Mouse (Mus musculus) MEL (cell line): ENCODE data around the gene Cd40. TPM values are rescaled to one million over a fixed set of nuclear protein-coding genes. Genes with fewer than 3 reads are reported as not detected.

Experiments
- DNase-seq: peaks from one replicate; pipeline ENCODE4 v3.0.0; 2011; ENCODE audit warnings: low read depth, low spot score
- H3K27ac ChIP-seq: 2 replicates; pipeline ENCODE4 v1.5.1; 2012; ENCODE audit warnings: low read depth, mild to moderate bottlenecking, control low read depth, low read length, moderate library complexity; ENCODE audit not compliant: control insufficient read depth
- H3K27me3 ChIP-seq, 2 experiments: fragments of 150-350 bp in 1 of 2; sonication (generic) in 1 of 2; 2 replicates each; pipeline ENCODE4 v1.6.1; 2012; ENCODE audit warnings: low read length in 2 of 2, mild to moderate bottlenecking in 2 of 2, improper control_type of control experiment in 1 of 2, moderate library complexity in 1 of 2; ENCODE audit not compliant: insufficient read depth in 2 of 2, control insufficient read depth in 1 of 2
- H3K36me3 ChIP-seq, 2 experiments: 2 replicates each; pipeline ENCODE4 v1.6.1; 2012 to 2014; ENCODE audit warnings: low read length in 2 of 2, improper control_type of control experiment in 1 of 2, inconsistent platforms in 1 of 2, mild to moderate bottlenecking in 1 of 2; ENCODE audit not compliant: insufficient read depth in 2 of 2, control insufficient read depth in 1 of 2
- H3K4me1 ChIP-seq, 2 experiments: fragments of 150-350 bp in 1 of 2; sonication (generic) in 1 of 2; 2 replicates each; pipeline ENCODE4 v1.6.1; 2012; ENCODE audit warnings: low read length in 2 of 2, improper control_type of control experiment in 1 of 2, mild to moderate bottlenecking in 1 of 2; ENCODE audit not compliant: insufficient read depth in 2 of 2, control insufficient read depth in 1 of 2
- H3K4me3 ChIP-seq, 2 experiments: fragments of 150-350 bp in 1 of 2; sonication (generic) in 1 of 2; 2 replicates each; pipeline ENCODE4 v1.5.1; 2012; ENCODE audit warnings: low read depth in 2 of 2, low read length in 2 of 2, mild to moderate bottlenecking in 2 of 2, moderate library complexity in 2 of 2, control low read depth in 1 of 2, improper control_type of control experiment in 1 of 2; ENCODE audit not compliant: control insufficient read depth in 1 of 2, insufficient read depth in 1 of 2
- H3K79me2 ChIP-seq: 2 replicates; pipeline ENCODE4 v1.6.1; 2012; ENCODE audit warnings: mild to moderate bottlenecking, low read length, moderate library complexity; ENCODE audit not compliant: control insufficient read depth, poor library complexity, insufficient read depth
- H3K9ac ChIP-seq: 2 replicates; pipeline ENCODE4 v1.6.1; 2012; ENCODE audit warnings: low read depth, mild to moderate bottlenecking, control low read depth, low read length, moderate library complexity; ENCODE audit not compliant: control insufficient read depth, poor library complexity, severe bottlenecking
- H3K9me3 ChIP-seq: fragments of 150-350 bp; sonication (generic); replicated peaks from 2 replicates; pipeline ENCODE4 v1.6.1; 2012; ENCODE audit warnings: mild to moderate bottlenecking, low read length, improper control_type of control experiment, moderate library complexity; ENCODE audit not compliant: insufficient read depth
- BHLHE40 ChIP-seq: IDR thresholded peaks from 2 replicates; pipeline ENCODE4 v1.6.1; 2012; ENCODE audit warnings: low read depth, mild to moderate bottlenecking, inconsistent platforms, low read length, improper control_type of control experiment, borderline replicate concordance
- CHD2 ChIP-seq: IDR thresholded peaks from 2 replicates; pipeline ENCODE4 v1.6.1; 2011; ENCODE audit warnings: low read length, improper control_type of control experiment
- CTCF ChIP-seq, 3 experiments: IDR thresholded peaks in 2 of 3; conservative IDR thresholded peaks in 1 of 3; 2 replicates each; pipeline ENCODE4 v1.5.1; 2011 to 2012; ENCODE audit warnings: low read length in 3 of 3, low read depth in 2 of 3, mild to moderate bottlenecking in 2 of 3, improper control_type of control experiment in 1 of 3, inconsistent platforms in 1 of 3, mixed read lengths in 1 of 3, moderate library complexity in 1 of 3; ENCODE audit not compliant: control insufficient read depth in 1 of 3, insufficient read depth in 1 of 3, poor library complexity in 1 of 3, severe bottlenecking in 1 of 3
- E2F4 ChIP-seq: IDR thresholded peaks from 2 replicates; pipeline ENCODE4 v1.6.1; 2011; ENCODE audit warnings: low read depth, low read length, improper control_type of control experiment, borderline replicate concordance
- GABPA ChIP-seq: IDR thresholded peaks from 2 replicates; pipeline ENCODE4 v1.6.1; 2012; ENCODE audit warnings: low read depth, mild to moderate bottlenecking, inconsistent platforms, low read length, improper control_type of control experiment, moderate library complexity
- GATA1 ChIP-seq: IDR thresholded peaks from 2 replicates; pipeline ENCODE4 v1.6.1; 2011; ENCODE audit warnings: low read depth, low read length, improper control_type of control experiment
- HCFC1 ChIP-seq: IDR thresholded peaks from 2 replicates; pipeline ENCODE4 v1.6.1; 2012; ENCODE audit warnings: low read depth, mild to moderate bottlenecking, inconsistent platforms, low read length, improper control_type of control experiment, moderate library complexity
- MAFK ChIP-seq: IDR thresholded peaks from 2 replicates; pipeline ENCODE4 v1.6.1; 2011; ENCODE audit warnings: low read depth, mild to moderate bottlenecking, low read length, improper control_type of control experiment, borderline replicate concordance
- MAZ ChIP-seq: IDR thresholded peaks from 2 replicates; pipeline ENCODE4 v1.6.1; 2012; ENCODE audit warnings: low read depth, mild to moderate bottlenecking, inconsistent platforms, low read length, improper control_type of control experiment
- MXI1 ChIP-seq: IDR thresholded peaks from 2 replicates; pipeline ENCODE4 v1.6.1; 2011; ENCODE audit warnings: mild to moderate bottlenecking, low read depth, low read length, improper control_type of control experiment
- NRF1 ChIP-seq: IDR thresholded peaks from 2 replicates; pipeline ENCODE4 v1.6.1; 2014; ENCODE audit warnings: low read depth, mild to moderate bottlenecking, inconsistent platforms, low read length, improper control_type of control experiment, moderate library complexity; ENCODE audit not compliant: poor library complexity, insufficient read depth, severe bottlenecking
- POLR2A ChIP-seq, 2 experiments: IDR thresholded peaks; 2 replicates each; pipeline ENCODE4 v1.6.1; 2011 to 2012; ENCODE audit warnings: low read length in 2 of 2, mild to moderate bottlenecking in 2 of 2, control low read depth in 1 of 2, improper control_type of control experiment in 1 of 2, low read depth in 1 of 2, moderate library complexity in 1 of 2; ENCODE audit not compliant: control insufficient read depth in 1 of 2, insufficient read depth in 1 of 2, poor library complexity in 1 of 2
- RAD21 ChIP-seq: IDR thresholded peaks from 2 replicates; pipeline ENCODE4 v1.6.1; 2011; ENCODE audit warnings: mild to moderate bottlenecking, low read depth, low read length, improper control_type of control experiment
- RCOR1 ChIP-seq: IDR thresholded peaks from 2 replicates; pipeline ENCODE4 v1.6.1; 2012; ENCODE audit warnings: low read depth, mild to moderate bottlenecking, inconsistent platforms, low read length, improper control_type of control experiment
- TAL1 ChIP-seq: IDR thresholded peaks from 2 replicates; pipeline ENCODE4 v1.6.1; 2012; ENCODE audit warnings: mild to moderate bottlenecking, inconsistent platforms, low read length, moderate library complexity, mixed read lengths
- UBTF ChIP-seq: IDR thresholded peaks from 2 replicates; pipeline ENCODE4 v1.6.1; 2012; ENCODE audit warnings: low read depth, mild to moderate bottlenecking, inconsistent platforms, low read length, improper control_type of control experiment, moderate library complexity, borderline replicate concordance; ENCODE audit not compliant: insufficient read depth
- USF1 ChIP-seq: IDR thresholded peaks from 2 replicates; pipeline ENCODE4 v1.6.1; 2014; ENCODE audit warnings: low read depth, mild to moderate bottlenecking, inconsistent platforms, low read length, improper control_type of control experiment, moderate library complexity
- USF2 ChIP-seq, 2 experiments: IDR thresholded peaks; 2 replicates each; pipeline ENCODE4 v1.6.1; 2011 to 2012; ENCODE audit warnings: improper control_type of control experiment in 2 of 2, low read length in 2 of 2, borderline replicate concordance in 1 of 2, inconsistent platforms in 1 of 2, low read depth in 1 of 2, mild to moderate bottlenecking in 1 of 2; ENCODE audit not compliant: insufficient read depth in 1 of 2
- ZNF384 ChIP-seq: IDR thresholded peaks from 2 replicates; pipeline ENCODE4 v1.6.1; 2012; ENCODE audit warnings: low read depth, mild to moderate bottlenecking, inconsistent platforms, low read length, improper control_type of control experiment
- polyA plus RNA-seq, 2 experiments: library from polyadenylated mRNA; stranded (reverse) in 1 of 2; unstranded in 1 of 2; fragments of >175 nt in 1 of 2; fragments of >200 nt in 1 of 2; gene quantifications; 2 replicates each; pipeline versions ENCODE4 v1.2.1 to v1.2.4; 2012; ENCODE audit warnings: low replicate concordance in 2 of 2, low read depth in 1 of 2; ENCODE audit not compliant: insufficient read length in 2 of 2, insufficient read depth in 1 of 2, missing spikeins in 1 of 2
- total RNA-seq: library from RNA; depleted of rRNA; stranded (reverse); fragments of 300-350 nt; gene quantifications from 2 replicates; pipeline ENCODE4 v1.2.3, GENCODE M21; 2012

The Cd40 gene
- total and polyA plus RNA-seq, 3 experiments = 0.08 TPM; not detected in 2

GRCm38 (mm10) chr2:165009581-165009980 is 45.8 kb upstream of the Cd40 start:
- Histone ChIP-seq H3K9ac (no peak overlapping the region), H3K9me3 (no peaks in the 10 kb centered on the region), H3K36me3 (peaks cover 4 to 24% of the 10 kb centered on the region in 2 experiments; a peak in 3 of 4 replicates), H3K4me3 (no peak overlapping the region), H3K79me2 (no peaks in the 10 kb centered on the region; the same call in 1 of the 2 replicates), H3K27ac (no peak overlapping the region), H3K4me1 (peaks cover 0 to 3% of the 10 kb centered on the region in 2 experiments; a peak in 1 of 4 replicates), H3K27me3 (no peaks in the 10 kb centered on the region)
- DNase-seq = no peak
- TF ChIP-seq MAZ = no peak
- no peak for TF ChIP-seq GABPA
- TF ChIP-seq MAFK = no peak
- TF ChIP-seq ZNF384 = no peak
- no peak for TF ChIP-seq TAL1
- TF ChIP-seq RCOR1 = no peak
- TF ChIP-seq MXI1 = no peak
- TF ChIP-seq NRF1 = no peak
- TF ChIP-seq USF1 = no peak
- TF ChIP-seq GATA1 = no peak
- TF ChIP-seq CHD2 = no peak

GRCm38 (mm10) chr2:165010351-165010750 is 45.1 kb upstream of the Cd40 start:
- DNase-seq = no peak
- TF ChIP-seq UBTF (no peak), POLR2A (IDR thresholded peaks at IDR 0.05; ENCODE audit: control insufficient read depth in 1 of 2, insufficient read depth in 1 of 2, low read depth in 1 of 2, low read length in 2 of 2, poor library complexity in 1 of 2) (no peak), E2F4 (no peak), HCFC1 (no peak), USF2 (IDR thresholded peaks at IDR 0.05; ENCODE audit: borderline replicate concordance in 1 of 2, insufficient read depth in 1 of 2, low read depth in 1 of 2, low read length in 2 of 2) (no peak), GATA1 (no peak), RAD21 (no peak), MXI1 (no peak), BHLHE40 (no peak), CTCF (IDR thresholded peaks at IDR 0.05 in 2 of 3, conservative IDR thresholded peaks at IDR 0.05 in 1 of 3; ENCODE audit: control insufficient read depth in 1 of 3, insufficient read depth in 1 of 3, low read depth in 2 of 3, low read length in 3 of 3, poor library complexity in 1 of 3, severe bottlenecking in 1 of 3) (no peak)
- no peaks in the 10 kb centered on the region for H3K9me3 ChIP-seq
- H3K27ac ChIP-seq = no peak overlapping the region
- H3K4me3 ChIP-seq = no peak overlapping the region
- peaks cover 0 to 3% of the 10 kb centered on the region in 2 experiments; a peak in 1 of 4 replicates for H3K4me1 ChIP-seq
- H3K36me3 ChIP-seq = peaks cover 4 to 24% of the 10 kb centered on the region in 2 experiments; a peak in 3 of 4 replicates
- H3K27me3 ChIP-seq = no peaks in the 10 kb centered on the region
- no peak overlapping the region for H3K9ac ChIP-seq
- H3K79me2 ChIP-seq = no peaks in the 10 kb centered on the region; the same call in 1 of the 2 replicates
